Mouse (Mus musculus) kidney, embryonic 16.5 days (tissue): ENCODE measurements around the gene Tmem186. TPM values are rescaled to one million over a fixed set of nuclear protein-coding genes. Genes with fewer than 3 reads are reported as not detected.

Source experiments
- ATAC-seq: fragments of 200-750 bp; cut with Nextera tagmentation; 2 replicates; pipeline ENCODE4 v1.8.0; 2017; ENCODE audit warnings: moderate TSS enrichment; ENCODE audit not compliant: low FRiP score, low TSS enrichment
- H3K27ac ChIP-seq: fragments of 300-500 bp; sonication (generic); 2 replicates; pipeline ENCODE4 v1.5.1; 2014; ENCODE audit warnings: low read length
- H3K27me3 ChIP-seq: fragments of 300-500 bp; sonication (generic); 2 replicates; pipeline ENCODE4 v1.6.1; 2014; ENCODE audit warnings: low read length, control low read depth, mixed read lengths; ENCODE audit not compliant: insufficient read depth
- H3K36me3 ChIP-seq: fragments of 300-500 bp; sonication (generic); 2 replicates; pipeline ENCODE4 v1.6.1; 2014; ENCODE audit warnings: low read length, control low read depth, mixed read lengths; ENCODE audit not compliant: insufficient read depth
- H3K4me1 ChIP-seq: fragments of 300-500 bp; sonication (generic); 2 replicates; pipeline ENCODE4 v1.6.1; 2014; ENCODE audit warnings: low read length, control low read depth, mixed read lengths; ENCODE audit not compliant: insufficient read depth
- H3K4me2 ChIP-seq: fragments of 300-500 bp; sonication (generic); replicated peaks from 2 replicates; pipeline ENCODE4 v1.6.1; 2014; ENCODE audit warnings: low read depth, low read length
- H3K4me3 ChIP-seq: fragments of 300-500 bp; sonication (generic); 2 replicates; pipeline ENCODE4 v1.5.1; 2014; ENCODE audit warnings: mild to moderate bottlenecking, low read length
- H3K9ac ChIP-seq: fragments of 300-500 bp; sonication (generic); replicated peaks from 2 replicates; pipeline ENCODE4 v1.6.1; 2014; ENCODE audit warnings: low read length
- H3K9me3 ChIP-seq: fragments of 300-500 bp; sonication (generic); 2 replicates; pipeline ENCODE4 v1.6.1; 2016; ENCODE audit warnings: low read length, control low read depth
- WGBS: fragments of 180-500 bp; shearing (Covaris S2); extraction: QIAGEN DNeasy Blood & Tissue Kit; methylation state at CpG from one replicate; pipeline ENCODE4 v1.1.7; 2014; 5-methylcytosine and 5-hydroxymethylcytosine counted together
- polyA plus RNA-seq: library from polyadenylated mRNA; unstranded; fragments of >200 nt; fragmentation: Nextera tagmentation; extraction: Ambion mirVana; gene quantifications from 2 replicates; pipeline ENCODE4 v1.2.1, GENCODE M21; 2015

The Tmem186 gene
- polyA plus RNA-seq, 1 experiment from 2014 or later, result 25.3 TPM

DNA sequence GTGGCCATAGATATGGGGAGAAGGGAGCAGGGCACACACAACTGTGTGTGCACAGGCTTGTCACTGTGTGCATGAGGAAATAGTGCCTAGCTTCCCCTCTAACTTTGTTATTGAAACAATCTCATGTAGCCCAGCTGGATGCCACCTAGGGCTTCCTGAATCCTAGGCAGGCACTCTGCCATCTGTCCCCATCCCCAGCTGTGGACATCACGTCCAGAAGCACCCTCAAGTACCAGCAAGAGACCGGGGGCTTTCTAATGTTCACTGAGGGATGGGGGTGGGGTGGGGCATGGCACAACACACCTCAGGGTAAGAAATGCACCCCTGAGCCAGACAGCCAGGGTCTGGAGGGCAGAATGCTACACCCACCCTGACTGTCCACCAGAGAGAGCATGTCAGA lies 30.9 kb upstream of the Tmem186 start:
- no peak overlapping the region for H3K27ac ChIP-seq
- no peak overlapping the region for H3K4me2 ChIP-seq
- no peaks in the 10 kb centered on the region for H3K36me3 ChIP-seq
- H3K9ac ChIP-seq, result no peak overlapping the region
- peaks cover 44% of the 10 kb centered on the region for H3K4me1 ChIP-seq
- 82% methylated on average over 2 of the region's 2 CpGs for WGBS
- no peak for ATAC-seq
- H3K4me3 ChIP-seq, result no peak overlapping the region
- H3K9me3 ChIP-seq, result no peaks in the 10 kb centered on the region
- no peaks in the 10 kb centered on the region for H3K27me3 ChIP-seq

DNA sequence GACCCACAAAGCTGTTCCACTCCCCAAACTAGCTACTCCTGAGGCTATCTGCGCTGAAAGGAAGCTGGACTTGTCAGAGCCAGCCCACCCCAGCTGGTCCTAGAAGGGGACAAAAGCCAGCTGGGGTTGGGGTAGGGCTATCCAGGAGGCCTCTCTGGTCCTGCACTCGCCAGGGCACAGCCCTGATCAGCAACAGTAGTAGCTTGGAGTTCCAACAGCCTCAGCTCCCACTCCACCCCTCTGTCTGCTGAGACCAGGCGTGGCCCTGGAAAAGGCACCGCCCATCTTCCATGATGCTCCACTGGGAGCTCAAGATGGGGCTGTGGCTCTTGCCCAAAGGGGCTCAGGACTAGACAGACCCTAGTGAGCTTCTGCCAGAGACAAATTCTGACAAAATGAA lies 30.3 kb upstream of the Tmem186 start:
- Histone ChIP-seq H3K4me2 (no peak overlapping the region), H3K9me3 (no peaks in the 10 kb centered on the region), H3K4me3 (no peak overlapping the region), H3K27me3 (no peaks in the 10 kb centered on the region), H3K36me3 (no peaks in the 10 kb centered on the region), H3K4me1 (peaks cover 44% of the 10 kb centered on the region), H3K9ac (no peak overlapping the region), H3K27ac (no peak overlapping the region)
- 68% methylated on average over 4 of the region's 4 CpGs for WGBS
- ATAC-seq, result no peak

DNA sequence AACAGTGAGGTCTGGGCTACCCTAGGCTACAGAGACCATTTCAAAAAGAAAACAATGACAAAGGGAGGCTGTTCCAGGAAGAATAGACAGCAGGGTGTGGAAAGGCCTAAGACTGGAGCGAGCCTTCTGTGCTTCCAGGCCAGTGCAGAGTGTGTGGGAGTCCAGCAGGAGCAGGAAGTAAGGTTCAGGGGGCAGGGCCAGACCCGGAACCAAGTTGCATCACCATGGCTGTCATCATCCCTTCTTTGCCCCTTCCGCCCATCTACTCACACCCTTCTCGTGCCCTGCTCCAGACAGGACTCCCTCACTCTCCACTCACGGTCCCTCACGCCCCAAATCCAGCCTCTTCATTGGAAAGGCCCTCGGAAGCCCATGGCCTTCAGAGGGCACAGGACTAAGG lies 29.7 kb upstream of the Tmem186 start:
- Histone ChIP-seq H3K27ac (no peak overlapping the region), H3K4me1 (peaks cover 39% of the 10 kb centered on the region), H3K9ac (no peak overlapping the region), H3K27me3 (no peaks in the 10 kb centered on the region), H3K4me2 (no peak overlapping the region), H3K4me3 (no peak overlapping the region), H3K9me3 (no peaks in the 10 kb centered on the region), H3K36me3 (0 out of 2 replicates have a peak, but pooled peaks cover 4% of the 10 kb centered on the region)
- ATAC-seq, result no peak
- 59% methylated on average over 7 of the region's 7 CpGs for WGBS

DNA sequence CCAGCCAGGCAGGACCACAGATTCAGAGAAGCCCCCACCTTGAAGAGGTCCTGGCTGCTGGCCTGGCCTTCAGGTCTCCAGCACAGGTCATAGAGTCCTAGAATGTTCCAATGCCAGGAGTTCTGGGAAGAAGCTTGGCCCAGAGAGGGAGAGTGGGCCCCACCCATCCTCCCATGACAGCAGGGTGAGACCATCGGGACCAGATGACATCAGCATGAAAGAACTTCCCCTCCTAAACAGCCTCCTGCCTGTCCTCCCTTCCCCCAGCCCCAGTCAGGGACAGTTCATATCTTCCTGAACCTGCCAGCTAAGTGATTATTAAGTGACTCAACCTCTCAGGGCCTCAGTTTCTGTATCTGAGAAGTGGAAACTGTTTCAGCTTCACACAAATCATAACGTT lies 28.9 kb upstream of the Tmem186 start:
- 55% methylated on average over 2 of the region's 2 CpGs for WGBS
- no peak overlapping the region for H3K27ac ChIP-seq
- H3K27me3 ChIP-seq, result no peaks in the 10 kb centered on the region
- no peak overlapping the region for H3K9ac ChIP-seq
- no peaks in the 10 kb centered on the region for H3K9me3 ChIP-seq
- no peak overlapping the region for H3K4me2 ChIP-seq
- ATAC-seq, result no peak
- H3K4me1 ChIP-seq, result peaks cover 38% of the 10 kb centered on the region
- no peak overlapping the region for H3K4me3 ChIP-seq
- 0 out of 2 replicates have a peak, but pooled peaks cover 4% of the 10 kb centered on the region for H3K36me3 ChIP-seq

DNA sequence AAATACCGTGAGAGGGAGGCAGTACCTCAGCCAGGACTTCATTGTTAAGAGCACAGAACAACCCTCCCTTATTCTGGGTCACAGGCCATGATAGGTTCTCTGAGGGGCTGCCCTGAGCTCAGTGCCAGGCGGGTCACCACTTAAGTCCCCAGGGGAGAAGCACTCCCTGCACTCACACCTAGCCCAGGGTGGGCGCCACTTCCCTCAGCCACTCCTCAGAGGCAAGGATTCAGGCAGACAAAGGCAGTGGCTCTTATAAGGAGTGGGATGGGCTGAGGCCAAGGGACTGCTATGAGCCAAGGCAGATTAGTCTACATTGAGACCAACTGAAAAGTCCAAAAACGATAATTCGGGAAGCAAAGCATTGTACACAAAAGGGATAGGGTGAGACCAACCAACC lies 27.9 kb upstream of the Tmem186 start:
- Histone ChIP-seq H3K36me3 (peaks cover 8% of the 10 kb centered on the region; the same call in 1 of the 2 replicates), H3K4me1 (peaks cover 29% of the 10 kb centered on the region), H3K4me3 (no peak overlapping the region), H3K4me2 (no peak overlapping the region), H3K27ac (no peak overlapping the region), H3K27me3 (no peaks in the 10 kb centered on the region), H3K9ac (no peak overlapping the region), H3K9me3 (no peaks in the 10 kb centered on the region)
- 83% methylated on average over 5 of the region's 5 CpGs for WGBS
- ATAC-seq, result no peak

DNA sequence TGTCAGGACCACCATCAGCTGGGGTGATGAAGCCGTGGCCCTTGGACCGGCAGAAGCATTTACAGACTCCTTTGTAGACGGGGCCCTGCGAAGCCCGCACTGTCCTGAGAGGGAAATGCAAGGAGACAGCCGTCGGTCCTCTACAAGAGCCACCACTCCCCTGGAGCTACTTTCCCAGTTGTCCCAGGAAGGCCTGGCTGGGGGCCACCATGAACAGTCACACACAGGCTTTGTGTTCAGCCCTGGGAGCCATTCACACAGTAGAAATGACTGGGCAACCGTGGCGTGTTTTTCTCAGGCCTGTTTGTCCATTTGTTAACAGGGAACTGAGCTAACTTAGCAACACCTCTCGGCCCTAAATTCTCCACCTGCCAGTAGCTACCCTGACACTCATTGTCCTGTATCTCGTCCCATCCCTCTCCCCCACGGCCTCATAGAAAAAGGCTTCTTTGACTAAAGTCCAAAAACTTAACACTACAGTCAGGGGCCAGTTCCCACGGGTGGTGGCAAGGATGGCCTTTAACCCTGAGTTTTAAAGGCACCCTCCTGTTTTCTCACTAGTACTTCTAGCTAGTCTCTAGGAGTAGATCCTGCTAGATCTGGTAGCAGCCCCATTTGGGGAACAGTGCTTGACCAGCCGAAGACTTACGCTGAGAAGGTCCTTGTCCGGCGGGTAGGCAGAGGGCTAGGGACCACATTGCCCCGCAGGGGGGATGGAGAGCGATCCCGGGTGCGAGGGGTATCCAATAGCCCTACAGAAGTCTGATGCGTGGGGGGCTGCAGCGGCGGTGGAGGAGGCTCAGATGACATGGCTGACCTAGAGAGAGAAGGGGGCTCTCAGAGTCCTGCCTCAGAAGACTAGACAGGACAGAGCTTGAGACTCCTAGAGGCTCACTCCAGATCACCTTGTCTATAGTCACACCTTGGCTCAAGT lies 26.4 kb upstream of the Tmem186 start:
- 70% methylated on average over 24 of the region's 24 CpGs for WGBS

DNA sequence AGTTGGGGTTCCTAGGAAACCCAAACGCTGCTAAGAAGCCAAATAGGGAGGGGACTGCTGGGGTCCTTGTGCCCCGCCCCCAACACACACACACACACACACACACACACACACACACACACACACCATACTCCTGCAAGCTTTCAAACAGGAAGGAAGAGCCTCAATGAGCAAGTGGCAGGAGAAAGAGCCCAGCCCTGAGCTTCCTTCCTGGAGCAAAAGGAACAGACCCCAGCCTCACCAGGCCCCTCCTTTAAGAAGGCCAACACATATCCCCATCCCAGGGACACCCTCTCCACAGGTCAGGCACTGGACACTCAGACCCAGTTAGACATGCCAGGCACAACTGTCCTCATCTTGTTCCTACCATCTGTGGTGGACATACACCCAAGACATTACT lies 25.5 kb upstream of the Tmem186 start:
- Histone ChIP-seq H3K9ac (no peak overlapping the region), H3K27ac (0 out of 2 replicates have a peak overlapping the region, but pooled peaks have one; percentile 33), H3K36me3 (peaks cover 20% of the 10 kb centered on the region; the same call in 1 of the 2 replicates), H3K9me3 (no peaks in the 10 kb centered on the region), H3K4me3 (no peak overlapping the region), H3K4me1 (peaks cover 16% of the 10 kb centered on the region), H3K4me2 (no peak overlapping the region), H3K27me3 (no peaks in the 10 kb centered on the region)
- ATAC-seq, result no peak
- WGBS, result 69% methylated on average over 2 of the region's 2 CpGs

More for the DNA sequence above, 26.4 kb upstream of the Tmem186 start:
- Histone ChIP-seq H3K27ac (0 out of 2 replicates have a peak overlapping the region, but pooled peaks have one; percentile 33), H3K4me3 (no peak overlapping the region), H3K9me3 (no peaks in the 10 kb centered on the region), H3K9ac (peak overlapping the region; percentile 13; the same call in 1 of the 2 replicates), H3K4me2 (no peak overlapping the region), H3K36me3 (peaks cover 19% of the 10 kb centered on the region; the same call in 1 of the 2 replicates), H3K4me1 (peaks cover 16% of the 10 kb centered on the region), H3K27me3 (no peaks in the 10 kb centered on the region)
- no peak for ATAC-seq

DNA sequence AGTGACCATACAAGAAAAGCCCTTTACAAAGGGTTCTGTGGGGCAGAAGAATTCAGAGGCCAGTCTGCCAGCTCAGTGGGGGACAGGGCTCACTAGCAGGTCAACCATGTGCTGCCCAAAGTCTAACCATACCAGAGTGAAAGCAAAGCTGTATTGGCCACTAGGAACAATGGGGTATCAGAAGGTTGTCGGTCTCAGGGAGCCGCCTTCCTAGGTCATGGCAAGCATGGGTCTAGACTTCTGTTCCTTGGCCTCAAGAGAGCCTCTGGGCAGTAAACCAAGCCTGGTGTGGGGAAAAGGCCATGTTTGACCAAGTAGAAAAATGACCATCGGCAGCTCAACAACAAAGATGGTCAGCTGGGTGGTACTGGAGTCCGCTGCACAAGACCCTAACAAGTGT lies 21.3 kb upstream of the Tmem186 start:
- H3K36me3 ChIP-seq, result peaks cover 42% of the 10 kb centered on the region
- H3K4me1 ChIP-seq, result no peaks in the 10 kb centered on the region
- H3K9me3 ChIP-seq, result no peaks in the 10 kb centered on the region
- no peaks in the 10 kb centered on the region for H3K27me3 ChIP-seq
- WGBS, result 93% methylated on average over 4 of the region's 4 CpGs
- H3K27ac ChIP-seq, result no peak overlapping the region
- H3K4me2 ChIP-seq, result no peak overlapping the region
- no peak overlapping the region for H3K4me3 ChIP-seq
- ATAC-seq, result no peak
- H3K9ac ChIP-seq, result no peak overlapping the region

DNA sequence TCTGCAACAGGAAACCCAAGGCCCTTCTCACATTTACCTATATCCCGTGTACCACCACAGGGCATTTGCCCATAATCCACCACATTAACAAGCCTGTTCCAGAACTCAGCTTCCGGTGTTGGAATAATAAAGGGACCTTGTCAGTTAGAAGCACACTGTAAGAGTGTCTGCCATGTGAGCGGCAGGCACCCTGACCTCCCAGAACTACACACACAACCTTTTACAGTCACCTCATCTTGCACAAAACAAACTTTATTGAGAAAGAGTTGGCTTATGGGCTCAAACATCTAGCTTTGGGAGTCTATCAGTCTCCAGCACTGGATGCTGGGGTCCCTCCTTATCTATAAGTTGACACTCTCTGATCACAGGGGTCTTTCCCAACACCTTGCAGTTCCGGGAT lies 20.8 kb upstream of the Tmem186 start:
- Histone ChIP-seq H3K4me3 (no peak overlapping the region), H3K36me3 (peaks cover 42% of the 10 kb centered on the region), H3K9ac (no peak overlapping the region), H3K4me2 (no peak overlapping the region), H3K9me3 (no peaks in the 10 kb centered on the region), H3K27me3 (no peaks in the 10 kb centered on the region), H3K27ac (no peak overlapping the region), H3K4me1 (no peaks in the 10 kb centered on the region)
- ATAC-seq, result no peak
- WGBS, result 91% methylated on average over 4 of the region's 4 CpGs

DNA sequence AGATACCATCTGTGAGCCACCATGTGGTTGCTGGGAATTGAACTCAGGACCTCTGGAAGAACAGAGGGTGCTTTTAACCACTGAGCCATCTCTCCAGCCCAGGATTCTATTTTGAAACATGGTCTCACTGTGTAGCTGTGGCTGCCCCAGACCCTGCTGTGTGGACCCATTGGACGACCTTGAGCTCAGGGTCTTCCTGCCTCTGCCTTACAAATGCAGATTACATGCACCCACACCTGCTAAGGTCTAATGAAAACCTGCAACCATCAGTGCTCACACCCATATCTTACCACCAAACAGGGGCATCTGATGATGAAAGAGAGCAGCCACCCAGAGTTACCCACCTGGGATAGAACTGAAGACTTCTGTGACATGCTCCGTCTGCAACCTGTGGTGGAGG lies 18.7 kb upstream of the Tmem186 start:
- WGBS, result 81% methylated on average over 2 of the region's 2 CpGs
- Histone ChIP-seq H3K27me3 (no peaks in the 10 kb centered on the region), H3K36me3 (peaks cover 51% of the 10 kb centered on the region), H3K4me2 (no peak overlapping the region), H3K9me3 (no peaks in the 10 kb centered on the region), H3K4me1 (no peaks in the 10 kb centered on the region), H3K4me3 (no peak overlapping the region), H3K27ac (no peak overlapping the region), H3K9ac (no peak overlapping the region)
- no peak for ATAC-seq
